Mouse (Mus musculus): ENCODE results near the gene Ankrd28. TPM values are rescaled to one million over a fixed set of nuclear protein-coding genes. Genes with fewer than 3 reads are reported as not detected.
"Not testable (repeated sequence)": the region's sequence is repeated elsewhere in the genome, so short reads cannot be mapped to it uniquely, and the experiment has no call there.

Gene Ankrd28
- 100 to 1,000 TPM in 23 of 26 experiments, 10 to 100 TPM in 3; 46.0 to 707 (median 189) TPM for total RNA-seq (2018; cell fraction: chromatin; rRNA removed)
- 10 to 100 TPM; 18.8 to 67.5 (median 31.5) TPM for total RNA-seq (2018; cell fraction: cytosol; rRNA removed)
- total RNA-seq (2018; cell fraction: nucleus; rRNA removed), result 100 to 1,000 TPM in 16 of 26 experiments, 10 to 100 TPM in 10; 36.8 to 315 (median 121) TPM
- 20.1 to 31.8 TPM (median 23.4 TPM) in 3 replicates for polyA plus RNA-seq (2018)

DNA sequence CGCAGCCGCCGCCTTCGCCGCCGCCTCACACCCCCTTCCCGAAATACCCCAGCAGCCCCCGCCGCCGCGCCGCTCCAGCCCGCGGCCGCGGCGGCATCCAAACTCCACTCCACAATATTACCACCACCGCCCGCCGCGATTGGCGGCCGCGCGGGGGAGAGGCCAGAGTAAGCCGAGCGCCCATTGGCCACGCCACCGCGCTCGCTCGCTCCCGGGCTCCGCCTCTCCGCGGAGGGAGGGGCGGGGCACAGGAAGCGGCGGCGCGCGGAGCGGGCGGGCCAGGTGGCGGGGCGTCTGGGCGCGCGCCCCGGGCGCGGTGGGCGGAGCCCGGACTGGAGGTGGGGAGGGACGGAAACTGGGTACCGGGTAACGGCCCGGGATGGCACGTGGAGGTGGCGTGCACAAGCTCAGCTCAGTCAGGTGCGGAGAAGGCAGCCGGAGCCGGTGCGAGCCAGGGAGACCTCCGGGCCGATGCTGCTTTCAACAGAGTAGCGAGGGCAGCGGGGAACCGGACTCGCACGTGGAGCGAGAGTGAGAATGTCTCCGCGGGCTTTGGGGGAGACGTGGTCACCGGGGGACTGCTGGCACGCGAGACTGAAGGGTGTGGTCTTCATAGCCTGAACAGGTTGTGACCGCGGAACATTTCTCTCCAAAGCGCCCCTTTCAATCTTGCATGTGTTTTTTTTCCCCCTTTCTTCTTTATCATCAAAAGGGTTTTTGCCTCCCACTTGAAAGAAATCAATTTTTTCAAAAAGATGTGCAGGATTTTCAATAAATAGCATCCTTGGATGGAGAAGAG lies at the start of gene Ankrd28:
Gene Ankrd28, minus strand, starts transcription at position 81 of the 799 bp plus-strand sequence.
- no peak within 1 kb of the TSS for H3K27ac ChIP-seq
- H3K79me2 ChIP-seq (ENCODE audit: inconsistent target), result no peaks in the 10 kb centered on the region
- 1% methylated on average over 69 of the region's 81 CpGs for WGBS (ENCODE audit: missing documents)
- H3K36me3 ChIP-seq (ENCODE audit: inconsistent target), result no peaks in the 10 kb centered on the region
- H3K4me3 ChIP-seq (ENCODE audit: inconsistent target), result peak within 1 kb of the TSS; percentile 53

GRCm38 (mm10) chr14:31879456-31879855 lies 49.0 kb upstream of the Ankrd28 start:
- no peak overlapping the region for H3K4me3 ChIP-seq (ENCODE audit: inconsistent target)
- no peaks in the 10 kb centered on the region for H3K79me2 ChIP-seq (ENCODE audit: inconsistent target)
- no peaks in the 10 kb centered on the region for H3K36me3 ChIP-seq (ENCODE audit: inconsistent target)
- no peak overlapping the region for H3K27ac ChIP-seq
- 85% methylated on average over 6 of the region's 6 CpGs for WGBS (ENCODE audit: missing documents)

DNA sequence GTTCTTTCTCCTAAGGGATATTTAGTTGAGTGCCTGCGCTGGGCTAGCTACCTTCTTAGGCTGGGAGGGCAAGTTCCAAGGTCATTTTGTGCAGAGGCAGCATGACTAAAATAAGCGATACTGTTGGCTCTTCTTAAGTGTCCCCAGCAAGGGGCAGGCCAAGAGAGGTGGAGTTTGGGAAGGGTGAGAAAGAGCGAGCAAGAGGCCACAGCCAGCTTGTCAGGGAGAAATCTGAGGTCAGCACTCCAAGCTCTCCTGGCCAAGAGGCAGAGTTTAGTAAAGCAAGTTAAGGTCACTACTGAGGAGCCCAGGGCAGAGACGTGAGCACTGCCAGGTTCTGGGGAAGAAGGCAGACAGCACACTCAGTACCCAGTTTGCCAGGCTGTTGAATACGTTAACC lies 41.7 kb upstream of the Ankrd28 start:
- Histone ChIP-seq H3K36me3 (ENCODE audit: inconsistent target) (no peaks in the 10 kb centered on the region), H3K4me3 (ENCODE audit: inconsistent target) (no peak overlapping the region), H3K27ac (no peak overlapping the region), H3K79me2 (ENCODE audit: inconsistent target) (no peaks in the 10 kb centered on the region)
- WGBS (ENCODE audit: missing documents), result 91% methylated on average over 5 of the region's 5 CpGs

DNA sequence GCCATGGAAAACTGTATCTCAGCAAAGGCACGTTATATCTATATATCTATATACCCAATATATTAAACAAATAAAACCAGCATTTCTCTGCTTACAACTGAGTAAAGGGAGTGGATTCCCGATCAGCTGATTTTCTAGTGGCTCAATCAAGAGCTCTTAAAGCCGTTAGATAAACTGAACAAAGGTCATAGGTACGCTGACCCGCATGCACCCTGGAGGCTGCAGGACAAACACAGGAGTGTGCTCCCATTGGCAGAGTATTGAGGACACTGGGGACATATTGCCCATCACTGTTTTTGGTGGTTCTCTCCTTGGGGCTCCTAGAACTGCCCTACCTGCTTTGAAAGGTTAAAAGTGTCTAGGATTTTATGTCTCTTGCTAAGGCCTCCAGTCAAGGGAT lies 40.0 kb upstream of the Ankrd28 start:
- no peak overlapping the region for H3K4me3 ChIP-seq (ENCODE audit: inconsistent target)
- no peak overlapping the region for H3K27ac ChIP-seq
- H3K79me2 ChIP-seq (ENCODE audit: inconsistent target), result no peaks in the 10 kb centered on the region
- H3K36me3 ChIP-seq (ENCODE audit: inconsistent target), result no peaks in the 10 kb centered on the region
- WGBS (ENCODE audit: missing documents), result 91% methylated on average over 5 of the region's 5 CpGs

DNA sequence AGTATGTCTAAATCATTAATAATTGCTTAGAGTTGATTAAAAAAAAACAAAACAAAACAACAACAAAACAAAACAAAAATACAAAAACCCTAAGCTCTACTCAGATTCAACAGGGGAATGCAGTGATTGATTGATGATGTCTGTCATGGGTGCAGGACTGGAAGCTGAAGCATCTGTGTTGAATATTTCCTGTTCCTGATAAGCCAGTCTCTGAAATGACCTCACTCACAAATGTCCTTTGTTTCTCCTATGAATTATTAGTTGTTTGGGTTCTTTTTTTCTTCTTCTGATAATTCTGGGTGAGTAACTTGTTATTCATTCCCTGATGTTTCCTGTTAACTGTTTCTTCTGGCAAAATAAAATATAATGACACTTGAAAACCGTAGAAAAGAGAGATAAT lies 38.1 kb upstream of the Ankrd28 start:
- 17% methylated on average over 1 of the region's 1 CpGs for WGBS (ENCODE audit: missing documents)
- Histone ChIP-seq H3K4me3 (ENCODE audit: inconsistent target) (no peak overlapping the region), H3K36me3 (ENCODE audit: inconsistent target) (no peaks in the 10 kb centered on the region), H3K79me2 (ENCODE audit: inconsistent target) (no peaks in the 10 kb centered on the region), H3K27ac (no peak overlapping the region)

GRCm38 (mm10) chr14:31866366-31866765 lies 35.9 kb upstream of the Ankrd28 start:
- not testable (repeated sequence) for H3K36me3 ChIP-seq (ENCODE audit: inconsistent target); H3K27ac ChIP-seq; H3K79me2 ChIP-seq (ENCODE audit: inconsistent target); H3K4me3 ChIP-seq (ENCODE audit: inconsistent target)
- WGBS (ENCODE audit: missing documents), result 97% methylated on average over 10 of the region's 10 CpGs

DNA sequence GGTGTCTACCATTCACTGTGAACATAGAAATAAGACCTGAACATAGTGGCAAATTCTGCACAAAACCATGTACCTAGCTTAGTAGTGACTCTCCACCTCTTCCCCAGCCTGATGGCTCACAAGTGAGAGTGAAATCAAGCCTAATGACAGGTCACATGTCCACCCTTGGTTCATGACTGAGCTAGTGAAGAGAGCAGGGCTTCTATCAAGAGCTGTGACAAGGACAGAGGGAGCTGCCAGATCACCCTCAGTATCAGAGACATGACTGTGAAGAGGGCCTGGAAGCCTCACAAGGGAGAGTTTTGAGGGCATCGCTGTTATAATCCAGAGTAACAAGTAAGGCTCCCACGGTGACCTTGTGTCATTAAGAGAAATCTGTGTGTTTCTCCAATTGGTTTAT lies 28.2 kb upstream of the Ankrd28 start:
- Histone ChIP-seq H3K79me2 (ENCODE audit: inconsistent target) (no peaks in the 10 kb centered on the region), H3K27ac (no peak overlapping the region), H3K36me3 (ENCODE audit: inconsistent target) (no peaks in the 10 kb centered on the region), H3K4me3 (ENCODE audit: inconsistent target) (no peak overlapping the region)
- WGBS (ENCODE audit: missing documents), result 100% methylated on average over 2 of the region's 2 CpGs

DNA sequence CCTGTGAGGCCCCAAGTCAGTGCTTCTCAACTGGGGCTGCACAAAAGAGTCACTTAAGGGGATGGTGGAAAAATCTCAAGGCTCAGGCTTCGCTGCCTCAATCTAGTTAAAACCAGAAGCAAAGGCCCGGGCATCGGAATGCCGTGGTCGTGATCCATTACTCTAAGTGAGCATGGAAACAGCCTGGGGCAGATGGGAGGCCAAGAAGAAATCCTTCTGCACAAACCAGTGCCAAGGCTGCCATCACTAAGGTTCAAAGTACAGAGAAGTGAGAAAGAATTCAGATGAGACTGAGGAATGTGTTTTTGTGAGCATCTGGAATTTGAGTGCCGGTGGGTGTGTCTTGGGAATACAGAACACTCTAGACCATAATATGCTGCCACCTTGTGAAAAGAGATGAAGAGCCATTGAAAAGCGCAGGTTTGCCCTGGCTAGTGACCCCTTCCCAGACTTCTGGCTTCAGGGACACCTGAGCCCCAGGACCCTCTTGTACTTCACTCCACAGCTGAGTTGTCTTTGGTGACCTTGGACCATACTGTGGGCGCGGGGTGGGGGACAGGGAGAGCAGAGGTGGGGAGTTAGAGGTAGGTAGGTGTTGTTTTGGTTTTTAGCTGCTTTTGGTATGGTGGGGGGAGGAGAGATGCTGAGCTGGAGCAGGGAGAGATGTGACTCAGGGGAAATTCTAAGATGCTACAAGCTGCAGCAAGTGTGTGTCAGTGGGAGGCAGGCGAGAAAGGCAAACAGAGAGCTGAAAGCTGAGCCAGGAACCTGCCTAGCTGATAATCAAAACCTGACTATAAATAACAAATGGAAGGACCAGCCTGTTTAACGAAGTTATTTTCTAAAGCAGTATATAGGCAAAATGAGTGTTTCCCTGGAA lies 26.9 kb upstream of the Ankrd28 start:
- Histone ChIP-seq H3K36me3 (ENCODE audit: inconsistent target) (no peaks in the 10 kb centered on the region), H3K4me3 (ENCODE audit: inconsistent target) (no peak overlapping the region), H3K79me2 (ENCODE audit: inconsistent target) (no peaks in the 10 kb centered on the region), H3K27ac (no peak overlapping the region)
- WGBS (ENCODE audit: missing documents), result 86% methylated on average over 11 of the region's 11 CpGs

- Histone ChIP-seq H3K27ac (no peak overlapping the region), H3K79me2 (ENCODE audit: inconsistent target) (no peaks in the 10 kb centered on the region), H3K4me3 (ENCODE audit: inconsistent target) (no peak overlapping the region), H3K36me3 (ENCODE audit: inconsistent target) (no peaks in the 10 kb centered on the region)
- 81% methylated on average over 5 of the region's 5 CpGs for WGBS (ENCODE audit: missing documents)
These were observed 25.6 kb upstream of the Ankrd28 start for GRCm38 (mm10) chr14:31856007-31856406.

GRCm38 (mm10) chr14:31854667-31855066 lies 24.2 kb upstream of the Ankrd28 start:
- WGBS (ENCODE audit: missing documents), result 72% methylated on average over 4 of the region's 4 CpGs
- no peaks in the 10 kb centered on the region for H3K79me2 ChIP-seq (ENCODE audit: inconsistent target)
- H3K4me3 ChIP-seq (ENCODE audit: inconsistent target), result no peak overlapping the region
- H3K36me3 ChIP-seq (ENCODE audit: inconsistent target), result no peaks in the 10 kb centered on the region
- H3K27ac ChIP-seq, result no peak overlapping the region

DNA sequence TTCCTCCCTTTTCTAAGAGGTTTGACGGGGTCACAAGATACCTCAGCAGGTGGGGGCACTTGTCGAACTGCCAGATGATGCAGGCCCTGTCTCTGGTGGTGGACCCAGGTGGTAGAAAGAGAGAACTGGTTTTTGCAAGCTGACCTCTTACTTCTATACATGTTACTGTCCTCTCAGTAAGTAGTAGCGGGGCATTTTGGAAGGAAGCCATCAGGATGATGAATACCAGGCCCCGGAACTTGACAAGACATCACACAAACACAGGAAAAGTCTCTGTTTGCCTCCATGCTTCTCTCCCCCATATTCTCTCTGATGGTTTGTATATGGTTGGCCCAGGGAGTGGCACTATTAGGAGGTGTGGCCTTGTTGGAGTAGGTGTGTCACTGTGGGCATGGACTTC lies 13.1 kb upstream of the Ankrd28 start:
- WGBS (ENCODE audit: missing documents), result 94% methylated on average over 4 of the region's 4 CpGs
- no peak overlapping the region for H3K27ac ChIP-seq
- H3K79me2 ChIP-seq (ENCODE audit: inconsistent target), result no peaks in the 10 kb centered on the region
- no peak overlapping the region for H3K4me3 ChIP-seq (ENCODE audit: inconsistent target)
- H3K36me3 ChIP-seq (ENCODE audit: inconsistent target), result no peaks in the 10 kb centered on the region

DNA sequence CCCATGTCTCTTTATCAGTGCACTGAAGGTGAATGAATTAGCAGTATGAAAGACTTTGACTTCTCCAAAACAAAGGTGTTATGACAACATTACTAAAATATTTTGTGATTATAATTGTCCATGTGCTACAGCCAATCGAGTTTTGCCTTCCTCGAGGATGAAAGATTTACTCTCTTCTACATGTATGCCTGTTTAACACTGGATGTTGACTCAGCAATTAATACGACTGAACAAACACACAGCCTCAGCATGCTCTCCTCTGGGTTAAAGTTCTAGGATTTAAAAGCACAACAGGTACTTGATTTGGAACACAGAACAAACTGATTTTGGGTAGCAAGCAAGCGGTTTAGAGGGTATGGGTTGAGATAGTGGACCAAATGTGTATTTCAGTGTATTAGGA lies 1.6 kb upstream of the Ankrd28 start:
- Histone ChIP-seq H3K4me3 (ENCODE audit: inconsistent target) (no peak overlapping the region), H3K36me3 (ENCODE audit: inconsistent target) (no peaks in the 10 kb centered on the region), H3K27ac (no peak overlapping the region), H3K79me2 (ENCODE audit: inconsistent target) (no peaks in the 10 kb centered on the region)
- WGBS (ENCODE audit: missing documents), result 59% methylated on average over 4 of the region's 4 CpGs

GRCm38 (mm10) chr14:31831370-31831712 lies 890 bp upstream of the Ankrd28 start:
- Histone ChIP-seq H3K36me3 (ENCODE audit: inconsistent target) (no peaks in the 10 kb centered on the region), H3K4me3 (ENCODE audit: inconsistent target) (peak overlapping the region; percentile 53), H3K79me2 (ENCODE audit: inconsistent target) (no peaks in the 10 kb centered on the region), H3K27ac (no peak overlapping the region)
- 3% methylated on average over 7 of the region's 7 CpGs for WGBS (ENCODE audit: missing documents)

DNA sequence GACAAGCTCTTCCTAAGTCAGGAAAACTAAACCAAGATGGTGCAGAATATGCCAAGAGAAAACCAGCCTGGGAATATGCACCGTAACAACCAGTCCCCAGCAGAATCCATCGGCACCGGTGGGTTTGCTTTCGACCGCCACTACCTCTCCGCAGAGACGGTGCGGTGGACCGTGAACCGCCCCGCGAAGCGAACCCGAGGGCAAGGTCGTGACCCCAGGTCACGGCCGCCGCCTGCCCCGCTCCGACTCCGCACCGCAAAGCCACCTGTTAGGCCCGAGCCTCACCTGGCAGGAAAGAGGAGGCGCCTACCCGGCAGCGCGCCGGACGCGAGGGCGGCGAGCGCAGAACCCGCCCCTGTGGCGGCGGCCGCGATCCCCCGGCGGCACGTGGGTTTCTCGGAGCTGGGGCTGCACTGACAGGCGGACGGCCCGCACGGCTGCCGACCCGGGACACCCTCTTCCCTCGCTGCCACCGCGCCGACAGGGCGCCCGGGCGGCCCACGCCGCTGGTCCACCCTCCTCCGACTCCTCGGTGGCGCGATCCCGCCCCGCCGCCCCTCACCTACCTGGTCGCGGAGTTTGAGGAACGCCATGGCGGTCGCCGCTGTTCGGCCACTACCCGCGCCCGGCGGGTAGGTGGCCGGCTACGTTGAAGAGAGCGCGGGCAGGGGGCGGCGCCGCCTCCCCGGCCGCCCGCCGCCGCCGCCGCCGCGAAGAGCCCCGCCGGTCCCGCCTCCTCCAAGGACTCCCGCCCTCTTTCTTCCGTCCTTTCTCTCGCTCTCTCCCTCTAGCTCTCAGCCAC lies 489 bp downstream of the Ankrd28 start:
- Histone ChIP-seq H3K79me2 (ENCODE audit: inconsistent target) (no peaks in the 10 kb centered on the region), H3K4me3 (ENCODE audit: inconsistent target) (peak overlapping the region; percentile 43), H3K27ac (no peak overlapping the region), H3K36me3 (ENCODE audit: inconsistent target) (no peaks in the 10 kb centered on the region)
- WGBS (ENCODE audit: missing documents), result 2% methylated on average over 90 of the region's 97 CpGs

Data from macrophage (primary cell).